ENCODE assay signal across 7 mouse cellular contexts in genomic region chr4:147201920-147202660, GRCm38 (mm10).
DNase-seq lines count a peak whose midpoint lies in the region; ATAC-seq and TF ChIP-seq lines count a peak whose summit lies in the region.
"Not testable (repeated sequence)": the region's sequence is repeated elsewhere in the genome, so short reads cannot be mapped to it uniquely, and the experiment has no call there.

No protein-coding gene starts in this region.

- H3K4me1 ChIP-seq in G1E (ENCODE audit: insufficient read depth, low read depth, low read length); kidney, embryonic 15.5 days; midbrain, embryonic 12.5 days; stomach, embryonic 16.5 days (ENCODE audit: control insufficient read depth, insufficient read depth, low read length): not testable (repeated sequence)

- H3K9ac ChIP-seq in kidney, embryonic 15.5 days; midbrain, embryonic 12.5 days (replicated peaks); stomach, embryonic 16.5 days (ENCODE audit: low read length): not testable (repeated sequence)

- H3K4me3 ChIP-seq in G1E (ENCODE audit: low read depth, low read length); kidney, embryonic 15.5 days (replicated peaks); midbrain, embryonic 12.5 days; stomach, embryonic 16.5 days (replicated peaks; ENCODE audit: low read length): not testable (repeated sequence)

- ATAC-seq in G1E (ENCODE audit: extremely low read depth, insufficient number of reproducible peaks, low FRiP score, poor library complexity, severe bottlenecking), result peak; percentile 24; the same call in 1 of the 2 replicates
- peak; percentile 43 for ATAC-seq in erythroblast, adult 5-6 weeks (replicated peaks; ENCODE audit: low FRiP score, poor library complexity, severe bottlenecking)
- ATAC-seq in kidney, embryonic 15.5 days (replicated peaks; ENCODE audit: low FRiP score), result 0 out of 2 replicates have a peak, but pooled peaks have one; percentile 58
- peak; percentile 34 for ATAC-seq in megakaryocyte, adult 5-6 weeks (ENCODE audit: poor library complexity, severe bottlenecking)
- 0 out of 2 replicates have a peak, but pooled peaks have one; percentile 17 for ATAC-seq in midbrain, embryonic 12.5 days (ENCODE audit: low FRiP score, low read depth)
- ATAC-seq in stomach, embryonic 16.5 days (ENCODE audit: insufficient read depth, low FRiP score), result 0 out of 2 replicates have a peak, but pooled peaks have one; percentile 23

- H3K9me3 ChIP-seq in G1E (replicated peaks); kidney, embryonic 15.5 days (replicated peaks); midbrain, embryonic 12.5 days; stomach, embryonic 16.5 days (replicated peaks; ENCODE audit: control insufficient read depth, low read length): not testable (repeated sequence)

- not testable (repeated sequence) for DNase-seq in G1E (ENCODE audit: low spot score)
- peak; percentile 58 for DNase-seq in heart, adult 11 months

- not testable (repeated sequence) for H3K4me2 ChIP-seq in kidney, embryonic 15.5 days; midbrain, embryonic 12.5 days (replicated peaks); stomach, embryonic 16.5 days (ENCODE audit: low read depth, low read length)

- H3K27me3 ChIP-seq in G1E (ENCODE audit: insufficient read depth, low read length); kidney, embryonic 15.5 days; midbrain, embryonic 12.5 days; stomach, embryonic 16.5 days (ENCODE audit: control insufficient read depth, insufficient read depth, low read length): not testable (repeated sequence)

- 84% methylated on average over 15 of the region's 16 CpGs for WGBS in kidney, embryonic 15.5 days
- 82% methylated on average over 15 of the region's 16 CpGs for WGBS in midbrain, embryonic 12.5 days
- WGBS in stomach, embryonic 16.5 days, result 78% methylated on average over 9 of the region's 16 CpGs

- not testable (repeated sequence) for H3K27ac ChIP-seq in kidney, embryonic 15.5 days; midbrain, embryonic 12.5 days (replicated peaks); stomach, embryonic 16.5 days (ENCODE audit: low read length)

- H3K36me3 ChIP-seq in G1E (replicated peaks); kidney, embryonic 15.5 days; midbrain, embryonic 12.5 days; stomach, embryonic 16.5 days (ENCODE audit: control insufficient read depth, insufficient read depth, low read length): not testable (repeated sequence)

- not testable (repeated sequence) for TF ChIP-seq CTCF in G1E (IDR thresholded peaks at IDR 0.05; ENCODE audit: low read depth, low read length)
